Mouse (Mus musculus) stomach, postnatal 0 days (tissue): ENCODE results near the gene Epyc. TPM values are rescaled to one million over a fixed set of nuclear protein-coding genes. Genes with fewer than 3 reads are reported as not detected.
A peak's percentile ranks its signal among the peaks of the same experiment; 100 is the strongest.

Experiments
- ATAC-seq: fragments of 200-750 bp; cut with Nextera tagmentation; 2 replicates; pipeline ENCODE4 v1.8.0; 2017; ENCODE audit not compliant: low FRiP score, low TSS enrichment
- DNase-seq: peaks from one replicate; pipeline ENCODE4 v3.0.0-alpha.2; 2016; ENCODE audit warnings: low spot score
- H3K27ac ChIP-seq: fragments of 300-500 bp; sonication (generic); replicated peaks from 2 replicates; pipeline ENCODE4 v1.5.1; 2014; ENCODE audit warnings: mild to moderate bottlenecking, control low read depth
- H3K27me3 ChIP-seq: fragments of 300-500 bp; sonication (generic); 2 replicates; pipeline ENCODE4 v1.6.1; 2014; ENCODE audit warnings: low read length; ENCODE audit not compliant: control insufficient read depth, insufficient read depth
- H3K36me3 ChIP-seq: fragments of 300-500 bp; sonication (generic); 2 replicates; pipeline ENCODE4 v1.6.1; 2014; ENCODE audit warnings: low read length, mixed read lengths; ENCODE audit not compliant: control insufficient read depth, insufficient read depth
- H3K4me1 ChIP-seq: fragments of 300-500 bp; sonication (generic); replicated peaks from 2 replicates; pipeline ENCODE4 v1.6.1; 2014; ENCODE audit warnings: antibody characterized with exemption; ENCODE audit not compliant: control insufficient read depth, insufficient read depth
- H3K4me2 ChIP-seq: fragments of 300-500 bp; sonication (generic); replicated peaks from 2 replicates; pipeline ENCODE4 v1.6.1; 2014; ENCODE audit warnings: low read depth, mild to moderate bottlenecking, control low read depth, moderate library complexity
- H3K4me3 ChIP-seq: fragments of 300-500 bp; sonication (generic); 2 replicates; pipeline ENCODE4 v1.5.1; 2014; ENCODE audit warnings: low read depth, low read length, control low read depth
- H3K9ac ChIP-seq: fragments of 300-500 bp; sonication (generic); 2 replicates; pipeline ENCODE4 v1.6.1; 2014; ENCODE audit warnings: mild to moderate bottlenecking, low read length, control low read depth, mixed read lengths
- H3K9me3 ChIP-seq: fragments of 300-500 bp; sonication (generic); 2 replicates; pipeline ENCODE4 v1.6.1; 2016; ENCODE audit warnings: low read length; ENCODE audit not compliant: control insufficient read depth
- CTCF ChIP-seq: IDR thresholded peaks from 2 replicates; pipeline ENCODE4 v1.5.1; 2016; ENCODE audit warnings: antibody characterized with exemption, low read depth, mild to moderate bottlenecking, moderate library complexity
- EP300 ChIP-seq: optimal IDR thresholded peaks from 2 replicates; pipeline ENCODE3; 2016; ENCODE audit warnings: antibody characterized with exemption
- WGBS: fragments of 180-500 bp; shearing (Covaris S2); extraction: QIAGEN DNeasy Blood & Tissue Kit; methylation state at CpG from one replicate; pipeline ENCODE4 v1.1.7; 2014; 5-methylcytosine and 5-hydroxymethylcytosine counted together
- polyA plus RNA-seq: library from polyadenylated mRNA; unstranded; fragments of >200 nt; fragmentation: Nextera tagmentation; extraction: Ambion mirVana; gene quantifications from 2 replicates; pipeline ENCODE4 v1.2.1, GENCODE M21; 2015

Epyc gene
- polyA plus RNA-seq, 1 experiment from 2014 or later, result 0.89 TPM

- Histone ChIP-seq H3K36me3 (no peaks in the 10 kb centered on the region), H3K27me3 (no peaks in the 10 kb centered on the region), H3K4me3 (no peak overlapping the region), H3K27ac (no peak overlapping the region), H3K9me3 (no peaks in the 10 kb centered on the region), H3K4me2 (no peak overlapping the region), H3K4me1 (no peaks in the 10 kb centered on the region), H3K9ac (no peak overlapping the region)
- ATAC-seq (no peak), DNase-seq (no peak)
- peak; percentile 70 for TF ChIP-seq CTCF
- no peak for TF ChIP-seq EP300
- 53% methylated on average over 3 of the region's 3 CpGs for WGBS
These were observed 45.6 kb downstream of the Epyc start for GRCm38 (mm10) chr10:97689425-97689824.

- no peak within 1 kb of the TSS for H3K4me2 ChIP-seq
- DNase-seq (no peak), ATAC-seq (no peak)
- no peak within 1 kb of the TSS for H3K9ac ChIP-seq
- H3K4me1 ChIP-seq, result no peaks in the 10 kb centered on the region
- no peak within 1 kb of the TSS for H3K27ac ChIP-seq
- H3K27me3 ChIP-seq, result no peaks in the 10 kb centered on the region
- TF ChIP-seq CTCF (no peak), EP300 (no peak)
- no peaks in the 10 kb centered on the region for H3K9me3 ChIP-seq
- 75% methylated on average over 20 of the region's 20 CpGs for WGBS
- no peak within 1 kb of the TSS for H3K4me3 ChIP-seq
- H3K36me3 ChIP-seq, result no peaks in the 10 kb centered on the region
These were observed 49.0 kb downstream of the Epyc start, which contains the start of gene Ccer1 for GRCm38 (mm10) chr10:97692913-97693312. TSS of gene Ccer1 (plus strand) at chr10:97693059.

- no peaks in the 10 kb centered on the region for H3K27me3 ChIP-seq
- no peaks in the 10 kb centered on the region for H3K9me3 ChIP-seq
- no peak overlapping the region for H3K9ac ChIP-seq
- no peak overlapping the region for H3K27ac ChIP-seq
- H3K4me2 ChIP-seq, result no peak overlapping the region
- no peaks in the 10 kb centered on the region for H3K36me3 ChIP-seq
- H3K4me3 ChIP-seq, result no peak overlapping the region
- no peaks in the 10 kb centered on the region for H3K4me1 ChIP-seq
- ATAC-seq, result no peak
- WGBS, result 93% methylated on average over 37 of the region's 37 CpGs
- no peak for TF ChIP-seq EP300
- no peak for TF ChIP-seq CTCF
- DNase-seq, result no peak
These were observed 49.7 kb downstream of the Epyc start for GRCm38 (mm10) chr10:97693398-97694135.

- ATAC-seq (no peak), DNase-seq (no peak)
- Histone ChIP-seq H3K4me2 (no peak overlapping the region), H3K9me3 (no peaks in the 10 kb centered on the region), H3K27ac (no peak overlapping the region), H3K4me1 (no peaks in the 10 kb centered on the region), H3K27me3 (no peaks in the 10 kb centered on the region), H3K36me3 (no peaks in the 10 kb centered on the region), H3K9ac (no peak overlapping the region), H3K4me3 (no peak overlapping the region)
- TF ChIP-seq EP300 (no peak), CTCF (no peak)
These were observed 58.5 kb downstream of the Epyc start for GRCm38 (mm10) chr10:97702321-97702720.

GRCm38 (mm10) chr10:97704562-97704961, 60.7 kb downstream of the Epyc start:
- TF ChIP-seq EP300 (no peak), CTCF (peak; percentile 86)
- Histone ChIP-seq H3K9ac (no peak overlapping the region), H3K4me3 (no peak overlapping the region), H3K36me3 (no peaks in the 10 kb centered on the region), H3K27ac (no peak overlapping the region), H3K9me3 (no peaks in the 10 kb centered on the region), H3K4me2 (no peak overlapping the region), H3K4me1 (no peaks in the 10 kb centered on the region), H3K27me3 (no peaks in the 10 kb centered on the region)
- ATAC-seq (no peak), DNase-seq (peak; percentile 24)
- 35% methylated on average over 1 of the region's 1 CpGs for WGBS

- no peak overlapping the region for H3K4me3 ChIP-seq
- H3K9me3 ChIP-seq, result no peaks in the 10 kb centered on the region
- H3K27ac ChIP-seq, result no peak overlapping the region
- peak; percentile 95 for TF ChIP-seq CTCF
- no peak for TF ChIP-seq EP300
- under 1% methylated on average over 5 of the region's 5 CpGs for WGBS
- no peaks in the 10 kb centered on the region for H3K4me1 ChIP-seq
- peak; percentile 34 for DNase-seq
- no peaks in the 10 kb centered on the region for H3K27me3 ChIP-seq
- H3K4me2 ChIP-seq, result no peak overlapping the region
- no peaks in the 10 kb centered on the region for H3K36me3 ChIP-seq
- H3K9ac ChIP-seq, result no peak overlapping the region
- no peak for ATAC-seq
These were observed 68.8 kb downstream of the Epyc start for GRCm38 (mm10) chr10:97712687-97713086.
